Mouse (Mus musculus) myocyte (in vitro differentiated cells): ENCODE data around the gene Ak8.

Source experiments
- MAX ChIP-seq: IDR thresholded peaks from one replicate; pipeline ENCODE4 v1.6.1; 2011; ENCODE audit warnings: low read depth, mild to moderate bottlenecking, control low read depth
- MYOG ChIP-seq, 3 experiments: IDR thresholded peaks; one replicate each; pipeline ENCODE4 v1.6.1; 2011; ENCODE audit warnings: control low read depth in 2 of 3, low read depth in 2 of 3, mild to moderate bottlenecking in 2 of 3; ENCODE audit not compliant: insufficient read length in 2 of 3, control insufficient read depth in 1 of 3, insufficient read depth in 1 of 3
- POLR2A ChIP-seq: IDR thresholded peaks from one replicate; pipeline ENCODE4 v1.6.1; 2011; ENCODE audit warnings: low read depth, mild to moderate bottlenecking, control low read depth, moderate library complexity; ENCODE audit not compliant: insufficient read length
- POLR2AphosphoS2 ChIP-seq: IDR thresholded peaks from one replicate; pipeline ENCODE4 v1.6.1; 2011; ENCODE audit warnings: low read depth, control low read depth; ENCODE audit not compliant: insufficient read length
- TCF3 ChIP-seq: IDR thresholded peaks from one replicate; pipeline ENCODE4 v1.6.1; 2011; ENCODE audit warnings: low read depth, control low read depth; ENCODE audit not compliant: insufficient read length
- USF1 ChIP-seq: IDR thresholded peaks from one replicate; pipeline ENCODE4 v1.6.1; 2011; ENCODE audit warnings: low read depth, mild to moderate bottlenecking, control low read depth, moderate library complexity

DNA sequence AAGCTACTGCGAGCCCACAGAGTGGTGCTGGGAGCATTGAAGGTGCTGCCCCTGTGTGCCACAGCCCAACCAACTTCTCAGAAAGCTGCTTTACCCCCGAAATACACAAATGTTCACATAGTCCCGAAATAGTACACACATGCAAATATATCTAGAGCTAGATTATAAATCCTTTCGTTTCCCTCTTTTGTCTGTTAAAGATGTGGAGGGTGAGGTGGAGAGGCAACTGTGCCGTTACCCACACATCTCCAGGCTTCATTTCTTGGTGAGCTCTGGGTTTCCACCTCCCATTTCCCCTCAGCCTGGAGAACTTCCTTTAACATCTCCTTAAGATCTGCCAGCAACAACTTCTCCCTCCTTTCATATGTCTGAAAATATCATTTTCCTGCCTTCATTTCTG, 40.2 kb downstream of the Ak8 start:
- no peak for TF ChIP-seq MAX
- TF ChIP-seq USF1, result no peak
- TF ChIP-seq TCF3, result no peak
- TF ChIP-seq MYOG (IDR thresholded peaks at IDR 0.05; ENCODE audit: control insufficient read depth in 1 of 3, insufficient read depth in 1 of 3, insufficient read length in 2 of 3, low read depth in 2 of 3), result no peak
- no peak for TF ChIP-seq POLR2A
- no peak for TF ChIP-seq POLR2AphosphoS2
